ENCODE assay signal across 15 mouse cellular contexts in genomic region chr8:125662669-125663048, GRCm38 (mm10). TPM values are rescaled to one million over a fixed set of nuclear protein-coding genes. Genes with fewer than 3 reads are reported as not detected.
DNase-seq lines count a peak whose midpoint lies in the region; ATAC-seq lines count a peak whose summit lies in the region.
"Had no signal": no experiment of that assay in that cellular context is flagged by ENCODE, and none has a peak within 500 bp of the region (broad histone marks: within the 10 kb centered on the region; RNA-seq: fewer than 3 reads in every experiment).

No protein-coding gene starts in this region.

- H3K4me1 ChIP-seq in heart, embryonic 11.5 days (ENCODE audit: control insufficient read depth, insufficient read depth, low read length): peaks cover 16% of the 10 kb centered on the region
- H3K4me1 ChIP-seq in brown adipose tissue, adult 24 weeks (ENCODE audit: control insufficient read depth, insufficient read depth, insufficient read length, low read length): peaks cover 6% of the 10 kb centered on the region

- H3K27me3 ChIP-seq in heart, embryonic 11.5 days (ENCODE audit: control insufficient read depth, insufficient read depth, low read length): no peaks in the 10 kb centered on the region
- H3K27me3 ChIP-seq: intestine, embryonic 15.5 days; stomach, embryonic 15.5 days had no signal

- no peak overlapping the region for H3K4me3 ChIP-seq in heart, embryonic 11.5 days (ENCODE audit: low read depth, low read length)
- H3K4me3 ChIP-seq in brown adipose tissue, adult 24 weeks (ENCODE audit: insufficient read depth, low read depth, low read length): no peak overlapping the region
- H3K4me3 ChIP-seq: hindbrain, embryonic 10.5 days; intestine, embryonic 15.5 days; midbrain, embryonic 10.5 days; stomach, embryonic 15.5 days had no signal

- 46% methylated on average over 6 of the region's 6 CpGs for WGBS in heart, embryonic 11.5 days (ENCODE audit: insufficient replicate concordance)

- no peaks in the 10 kb centered on the region for H3K36me3 ChIP-seq in heart, embryonic 11.5 days (ENCODE audit: control insufficient read depth, insufficient read depth, low read length)
- H3K36me3 ChIP-seq: hindbrain, embryonic 10.5 days; intestine, embryonic 15.5 days; midbrain, embryonic 10.5 days; stomach, embryonic 15.5 days had no signal

- no peak overlapping the region for H3K4me2 ChIP-seq in heart, embryonic 11.5 days
- H3K4me2 ChIP-seq: intestine, embryonic 15.5 days; stomach, embryonic 15.5 days had no signal

- H3K27ac ChIP-seq in heart, embryonic 11.5 days (ENCODE audit: low read depth, low read length): no peak overlapping the region
- peak overlapping the region; percentile 85; the same call in 1 of the 2 replicates for H3K27ac ChIP-seq in brown adipose tissue, adult 24 weeks (replicated peaks; ENCODE audit: low read depth, low read length)
- H3K27ac ChIP-seq: hindbrain, embryonic 10.5 days; intestine, embryonic 15.5 days; midbrain, embryonic 10.5 days; stomach, embryonic 15.5 days had no signal

- no peak for ATAC-seq in heart, embryonic 11.5 days (replicated peaks; ENCODE audit: insufficient number of reproducible peaks, low FRiP score, low TSS enrichment)
- ATAC-seq: intestine, embryonic 15.5 days had no signal

- H3K9me3 ChIP-seq in heart, embryonic 11.5 days (replicated peaks; ENCODE audit: control insufficient read depth, low read length): no peaks in the 10 kb centered on the region
- H3K9me3 ChIP-seq: hindbrain, embryonic 10.5 days; intestine, embryonic 15.5 days; midbrain, embryonic 10.5 days; stomach, embryonic 15.5 days had no signal

- DNase-seq in heart, adult 18-20 months: peak; percentile 70 to 77
- DNase-seq in heart, adult 9 months (ENCODE audit: low spot score in 2 of 2): peak; percentile 43 to 52
- peak; percentile 77 for DNase-seq in heart, postnatal 4 days
- DNase-seq in kidney, postnatal 14 days: no peak
- DNase-seq in lung, adult 18-20 months: no peak
- DNase-seq: adrenal gland, postnatal 25 days; kidney, postnatal 25 days; lung, postnatal 10 days; thymus, postnatal 4 days had no signal

- no peak overlapping the region for H3K9ac ChIP-seq in heart, embryonic 11.5 days (ENCODE audit: low read depth, low read length)
- H3K9ac ChIP-seq: intestine, embryonic 15.5 days; stomach, embryonic 15.5 days had no signal

RNA-seq across cellular contexts. Expression of gene Map10, which starts 7.0 kb away (rescaled TPM):
- 1 to 10 TPM; 4.5 to 5.1 TPM for total RNA-seq in heart, adult 18-20 months (2021)
- polyA plus RNA-seq in heart, embryonic 11.5 days (2014; fragmentation: Nextera tagmentation; extraction: Ambion mirVana): 6.1 and 8.1 TPM in 2 replicates
- 0.48 and 0.75 TPM in 2 replicates for polyA plus RNA-seq in brown adipose tissue, adult 24 weeks (2012; ENCODE audit: insufficient read depth, insufficient read length, missing spikeins)
- total RNA-seq in heart, postnatal 4 days (2021): 1 to 10 TPM; 5.4 to 5.9 TPM

Comparison
In these comparisons a context has a peak if more than half of its experiments do, and no peak if none do; other contexts are left out.
1. DNase-seq: peak in heart, adult 18-20 months (2 of 2), heart, adult 9 months (2 of 2) and heart, postnatal 4 days (single experiment); none in kidney, postnatal 14 days (single experiment) and lung, adult 18-20 months (0 of 2).